Mouse (Mus musculus) limb, embryonic 14.5 days (tissue): ENCODE measurements around the gene Cuedc1. TPM values are rescaled to one million over a fixed set of nuclear protein-coding genes. Genes with fewer than 3 reads are reported as not detected.
A peak's percentile ranks its signal among the peaks of the same experiment; 100 is the strongest.
"Not testable (repeated sequence)": the region's sequence is repeated elsewhere in the genome, so short reads cannot be mapped to it uniquely, and the experiment has no call there.

ENCODE experiments used
- ATAC-seq: fragments of 200-750 bp; cut with Nextera tagmentation; 2 replicates; pipeline ENCODE4 v1.8.0; 2017; ENCODE audit warnings: low read depth, moderate number of reproducible peaks, moderate TSS enrichment; ENCODE audit not compliant: low FRiP score
- DNase-seq: peaks from one replicate; pipeline ENCODE4 v3.0.0-alpha.2; 2015; ENCODE audit warnings: low spot score
- H3K27ac ChIP-seq: fragments of 300-500 bp; sonication (generic); replicated peaks from 2 replicates; pipeline ENCODE4 v1.5.1; 2014; ENCODE audit warnings: low read depth, mild to moderate bottlenecking, low read length, moderate library complexity, mixed read lengths
- H3K27me3 ChIP-seq: fragments of 300-500 bp; sonication (generic); 2 replicates; pipeline ENCODE4 v1.6.1; 2014; ENCODE audit warnings: low read length, mixed read lengths; ENCODE audit not compliant: control insufficient read depth, insufficient read depth
- H3K36me3 ChIP-seq: fragments of 300-500 bp; sonication (generic); 2 replicates; pipeline ENCODE4 v1.6.1; 2014; ENCODE audit warnings: mild to moderate bottlenecking, low read length, moderate library complexity, mixed read lengths; ENCODE audit not compliant: control insufficient read depth, insufficient read depth
- H3K4me1 ChIP-seq: fragments of 300-500 bp; sonication (generic); 2 replicates; pipeline ENCODE4 v1.6.1; 2014; ENCODE audit warnings: antibody characterized with exemption, low read length, mixed read lengths; ENCODE audit not compliant: control insufficient read depth, insufficient read depth
- H3K4me2 ChIP-seq: fragments of 300-500 bp; sonication (generic); replicated peaks from 2 replicates; pipeline ENCODE4 v1.6.1; 2014; ENCODE audit warnings: low read depth, mild to moderate bottlenecking, low read length, moderate library complexity; ENCODE audit not compliant: severe bottlenecking
- H3K4me3 ChIP-seq: fragments of 300-500 bp; sonication (generic); replicated peaks from 2 replicates; pipeline ENCODE4 v1.5.1; 2014; ENCODE audit warnings: low read length
- H3K9ac ChIP-seq: fragments of 300-500 bp; sonication (generic); 2 replicates; pipeline ENCODE4 v1.6.1; 2014; ENCODE audit warnings: mild to moderate bottlenecking, low read depth, low read length, moderate library complexity; ENCODE audit not compliant: severe bottlenecking
- H3K9me3 ChIP-seq: fragments of 300-500 bp; sonication (generic); 2 replicates; pipeline ENCODE4 v1.6.1; 2016; ENCODE audit warnings: low read length; ENCODE audit not compliant: control insufficient read depth
- POLR2A ChIP-seq: fragments of 200-500 bp; IDR thresholded peaks from 2 replicates; pipeline ENCODE4 v1.8.0; 2012; ENCODE audit warnings: inconsistent platforms, mild to moderate bottlenecking, moderate library complexity, borderline replicate concordance; ENCODE audit not compliant: insufficient read depth, insufficient read length; ENCODE audit errors: extremely low read depth
- WGBS: fragments of 180-500 bp; shearing (Covaris S2); extraction: QIAGEN DNeasy Blood & Tissue Kit; methylation state at CpG from one replicate; pipeline ENCODE4 v1.1.7; 2014; 5-methylcytosine and 5-hydroxymethylcytosine counted together
- polyA plus RNA-seq, 2 experiments: library from polyadenylated mRNA; depleted of rRNA in 1 of 2; stranded (reverse) in 1 of 2; unstranded in 1 of 2; fragments of >200 nt; fragmentation: Nextera tagmentation in 1 of 2; extraction: Ambion mirVana in 1 of 2; gene quantifications; 2 replicates each; pipeline versions ENCODE4 v1.2.1 to v1.2.3; 2012 to 2014

The Cuedc1 gene
- polyA plus RNA-seq, 2 experiments: 20.9 to 40.6 TPM

GRCm38 (mm10) chr11:88198223-88198622 lies 100.4 kb downstream of the Cuedc1 start:
- Histone ChIP-seq H3K27ac (no peak overlapping the region), H3K4me1 (peaks cover 13% of the 10 kb centered on the region; the same call in 1 of the 2 replicates), H3K4me2 (no peak overlapping the region), H3K27me3 (peaks cover 18% of the 10 kb centered on the region), H3K9me3 (no peaks in the 10 kb centered on the region), H3K9ac (no peak overlapping the region), H3K4me3 (no peak overlapping the region), H3K36me3 (no peaks in the 10 kb centered on the region)
- TF ChIP-seq POLR2A: no peak
- no peak for DNase-seq
- WGBS: 32% methylated on average over 4 of the region's 4 CpGs
- no peak for ATAC-seq

DNA sequence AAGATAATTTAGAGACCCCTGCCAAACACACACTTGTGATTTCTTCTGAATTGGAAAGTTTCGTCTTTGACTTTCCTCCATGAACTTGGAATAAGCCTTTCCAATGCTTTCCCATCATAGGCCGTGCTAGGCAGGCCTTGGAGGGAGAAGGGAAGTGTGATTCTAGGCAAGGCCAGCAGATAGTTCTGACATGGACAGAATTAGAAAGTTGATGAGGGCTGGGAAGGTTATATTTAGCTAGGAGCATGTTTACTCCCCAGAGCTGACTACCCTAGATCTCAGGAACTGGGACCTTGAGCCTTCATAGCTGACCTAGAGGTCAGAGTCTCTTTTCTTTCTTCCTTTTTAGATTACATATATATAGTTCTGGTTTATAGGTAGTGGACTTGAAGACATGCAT lies 103.3 kb downstream of the Cuedc1 start:
- H3K4me2 ChIP-seq: no peak overlapping the region
- H3K36me3 ChIP-seq: no peaks in the 10 kb centered on the region
- H3K27me3 ChIP-seq: no peaks in the 10 kb centered on the region
- no peak for ATAC-seq
- H3K4me1 ChIP-seq: peaks cover 8% of the 10 kb centered on the region; the same call in 1 of the 2 replicates
- no peak overlapping the region for H3K9ac ChIP-seq
- H3K9me3 ChIP-seq: no peaks in the 10 kb centered on the region
- TF ChIP-seq POLR2A: no peak
- DNase-seq: no peak
- 70% methylated on average over 2 of the region's 2 CpGs for WGBS
- no peak overlapping the region for H3K27ac ChIP-seq
- no peak overlapping the region for H3K4me3 ChIP-seq

- Histone ChIP-seq H3K4me1 (peaks cover 8% of the 10 kb centered on the region; the same call in 1 of the 2 replicates), H3K9me3 (no peaks in the 10 kb centered on the region), H3K4me3 (no peak overlapping the region), H3K27ac (no peak overlapping the region), H3K36me3 (no peaks in the 10 kb centered on the region), H3K4me2 (no peak overlapping the region), H3K9ac (no peak overlapping the region), H3K27me3 (no peaks in the 10 kb centered on the region)
- DNase-seq: no peak
- no peak for TF ChIP-seq POLR2A
- whole genome bisulfite sequencing: 26% methylated on average over 2 of the region's 2 CpGs
- ATAC-seq: no peak
Measured at GRCm38 (mm10) chr11:88202077-88202476, 104.2 kb downstream of the Cuedc1 start.

DNA sequence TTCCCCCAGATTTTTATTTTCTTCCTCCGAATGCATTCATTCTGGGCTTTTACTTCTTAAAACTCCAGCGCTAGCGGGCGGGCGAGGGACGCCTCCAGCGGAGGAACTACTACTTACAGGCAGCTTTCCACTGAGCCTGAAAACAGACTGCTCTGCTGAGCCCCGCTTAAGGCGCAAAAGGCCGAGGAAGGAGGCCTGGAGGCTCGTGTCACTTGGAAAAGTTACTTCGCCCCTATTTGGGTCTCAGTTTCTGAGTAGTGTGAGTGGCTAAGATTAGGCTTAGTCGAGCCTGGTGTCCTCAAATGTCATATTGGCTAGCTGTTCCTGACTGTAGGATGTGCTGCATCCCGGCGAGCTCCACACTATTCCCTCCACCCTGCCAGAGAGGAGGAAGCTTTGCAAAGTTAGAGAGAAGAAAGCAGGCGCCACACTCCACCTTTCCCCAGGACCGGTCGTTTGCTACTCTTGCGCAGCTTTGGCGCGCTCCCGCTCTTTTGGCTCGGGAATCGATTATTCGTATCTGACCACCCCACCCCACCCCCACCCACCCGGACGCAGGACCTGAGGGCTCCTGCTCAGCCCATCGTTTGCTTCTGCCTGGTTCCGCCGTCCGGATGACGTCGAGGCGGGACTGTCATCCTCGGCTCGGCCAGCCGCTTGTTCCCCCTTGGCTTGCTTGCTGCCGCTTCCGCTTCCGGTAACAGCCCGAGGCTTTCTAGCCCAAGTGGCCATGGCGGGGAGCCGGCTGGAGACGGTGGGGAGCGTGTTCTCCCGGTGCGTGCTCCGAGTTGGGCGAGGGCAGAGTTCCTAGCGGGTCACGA lies 106.1 kb downstream of the Cuedc1 start, which contains the start of gene Mrps23:
Gene Mrps23, plus strand, starts transcription at position 677 of the 821 bp plus-strand sequence.
- DNase-seq: peak; percentile 94
- H3K9ac ChIP-seq: peak within 1 kb of the TSS; percentile 81
- under 1% methylated on average over 51 of the region's 51 CpGs for WGBS
- peak within 1 kb of the TSS; percentile 87 for H3K27ac ChIP-seq
- H3K4me3 ChIP-seq: peak within 1 kb of the TSS; percentile 79
- peak within 1 kb of the TSS; percentile 77 for H3K4me2 ChIP-seq
- no peaks in the 10 kb centered on the region for H3K27me3 ChIP-seq
- no peaks in the 10 kb centered on the region for H3K9me3 ChIP-seq
- ATAC-seq: peak; percentile 94
- peaks cover 13% of the 10 kb centered on the region for H3K36me3 ChIP-seq
- H3K4me1 ChIP-seq: peaks cover 8% of the 10 kb centered on the region; the same call in 1 of the 2 replicates
- peak; percentile 67; the same call in 1 of the 2 replicates for TF ChIP-seq POLR2A

- ATAC-seq (no peak), DNase-seq (no peak)
- Histone ChIP-seq H3K9me3 (no peaks in the 10 kb centered on the region), H3K4me1 (peaks cover 8% of the 10 kb centered on the region; the same call in 1 of the 2 replicates), H3K9ac (peak overlapping the region; percentile 81), H3K36me3 (peaks cover 19% of the 10 kb centered on the region), H3K4me3 (peak overlapping the region; percentile 79), H3K4me2 (peak overlapping the region; percentile 77), H3K27me3 (no peaks in the 10 kb centered on the region), H3K27ac (peak overlapping the region; percentile 87)
- no peak for TF ChIP-seq POLR2A
- 31% methylated on average over 30 of the region's 30 CpGs for WGBS
Measured at GRCm38 (mm10) chr11:88204593-88205368, 106.9 kb downstream of the Cuedc1 start.

DNA sequence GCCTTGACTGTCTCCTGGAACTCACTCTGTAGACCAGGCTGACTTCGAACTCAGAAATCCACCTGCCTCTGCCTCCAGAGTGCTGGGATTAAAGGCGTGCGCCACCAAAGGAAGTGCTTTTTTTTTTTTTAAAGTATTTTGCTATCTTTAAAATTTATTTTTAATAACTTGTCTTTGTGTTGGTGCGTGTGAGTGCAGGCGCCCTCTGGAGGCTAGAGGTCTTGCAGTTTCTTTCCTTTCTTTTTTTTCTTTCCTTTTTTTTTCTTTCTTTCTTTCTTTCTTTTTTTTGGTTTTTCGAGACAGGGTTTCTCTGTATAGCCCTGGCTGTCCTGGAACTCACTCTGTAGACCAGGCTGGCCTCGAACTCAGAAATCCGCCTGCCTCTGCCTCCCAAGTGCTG lies 108.7 kb downstream of the Cuedc1 start:
- H3K27ac ChIP-seq, H3K4me2 ChIP-seq, DNase-seq, H3K9me3 ChIP-seq, H3K9ac ChIP-seq, H3K4me1 ChIP-seq, H3K4me3 ChIP-seq, ATAC-seq, H3K27me3 ChIP-seq: not testable (repeated sequence)
- peaks cover 37% of the 10 kb centered on the region for H3K36me3 ChIP-seq
- WGBS: 83% methylated on average over 8 of the region's 8 CpGs
